Mouse (Mus musculus): ENCODE data around the gene Lhx8.

- TF ChIP-seq POLR2A (IDR thresholded peaks at IDR 0.05; ENCODE audit: extremely low read depth, insufficient read depth, low read length) (no peak), CTCF (IDR thresholded peaks at IDR 0.05; ENCODE audit: low read depth, low read length) (no peak)
These were observed 3.0 kb upstream of the Lhx8 start for GRCm38 (mm10) chr3:154333401-154333999.

Data from liver, adult 2 months (tissue).